Mouse (Mus musculus): ENCODE measurements at regions not wholly inside any gene's neighbourhood (a gene's known extent, or its start where the extent isn't known, plus 50 kb on each side); places are given as distances from the start of the nearest gene placed in this dataset.

DNA sequence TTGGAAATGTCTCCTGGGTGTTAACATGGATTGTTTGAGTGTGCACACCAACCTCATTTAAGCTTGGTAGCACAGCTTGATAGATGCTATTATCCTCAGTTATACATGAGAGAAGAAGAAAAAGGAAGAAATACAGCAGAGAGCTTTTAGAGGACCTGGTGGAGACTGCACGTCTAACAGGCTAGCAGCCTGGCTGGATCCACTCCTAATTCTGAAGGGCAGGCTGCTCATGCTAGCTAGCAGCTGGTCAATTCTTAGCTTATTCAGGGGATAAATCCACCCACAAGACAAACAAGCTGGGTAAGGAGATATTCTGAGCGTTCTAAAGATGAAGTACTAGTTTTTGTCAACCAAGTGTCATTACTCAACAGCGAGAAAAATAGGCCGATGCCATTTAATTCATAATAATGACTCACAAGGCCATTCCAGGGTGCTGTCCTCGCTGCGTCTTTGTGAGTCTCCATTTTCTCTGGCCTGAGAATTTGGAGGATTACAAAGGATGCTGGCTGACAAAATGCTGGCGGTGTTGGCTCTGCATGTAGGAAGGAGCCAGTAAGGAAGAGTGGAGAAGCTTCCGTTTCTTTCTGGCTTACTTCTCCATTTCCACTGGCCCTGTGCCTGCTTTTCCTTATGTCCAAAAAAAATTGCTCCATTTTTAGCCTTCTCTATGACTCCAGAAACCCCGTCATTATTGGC lies 94.7 kb upstream of the Prox1 start:
- TF ChIP-seq CTCF (IDR thresholded peaks at IDR 0.05; ENCODE audit: extremely low read depth, insufficient read length, insufficient replicate concordance, low read depth, low read length) = no peak
- TF ChIP-seq POLR2A (IDR thresholded peaks at IDR 0.05; ENCODE audit: low read depth, low read length) = no peak
